Mouse (Mus musculus) MEL (cell line): Measurements from ENCODE around the gene Mansc1.

Experiments
- MAX ChIP-seq: IDR thresholded peaks from 2 replicates; pipeline ENCODE4 v1.6.1; 2011; ENCODE audit warnings: low read length, improper control_type of control experiment
- POLR2A ChIP-seq, 2 experiments: IDR thresholded peaks; 2 replicates each; pipeline ENCODE4 v1.6.1; 2011 to 2012; ENCODE audit warnings: low read length in 2 of 2, mild to moderate bottlenecking in 2 of 2, control low read depth in 1 of 2, improper control_type of control experiment in 1 of 2, low read depth in 1 of 2, moderate library complexity in 1 of 2; ENCODE audit not compliant: control insufficient read depth in 1 of 2, insufficient read depth in 1 of 2, poor library complexity in 1 of 2

- TF ChIP-seq MAX (no peak), POLR2A (IDR thresholded peaks at IDR 0.05; ENCODE audit: control insufficient read depth in 1 of 2, insufficient read depth in 1 of 2, low read depth in 1 of 2, low read length in 2 of 2, poor library complexity in 1 of 2) (no peak)
These were observed 47.7 kb downstream of the Mansc1 start for GRCm38 (mm10) chr6:134584616-134585015.
